Mouse (Mus musculus) gastrocnemius, postnatal 10 days (tissue): ENCODE results near the gene Foxn3. TPM values are rescaled to one million over a fixed set of nuclear protein-coding genes. Genes with fewer than 3 reads are reported as not detected.

Experiments
- DNase-seq: peaks from one replicate; pipeline ENCODE4 v3.0.0; 2021; ENCODE audit warnings: mixed read lengths
- total RNA-seq, 2 experiments: library from RNA; stranded (reverse); gene quantifications; 2 replicates each; pipeline ENCODE4 v1.2.3; 2021

Gene Foxn3
- total RNA-seq, 2 experiments from 2014 or later: 227 to 232 TPM

- DNase-seq: no peak
Measured at GRCm38 (mm10) chr12:99326157-99326556, 237.2 kb downstream of the Foxn3 start.

DNA sequence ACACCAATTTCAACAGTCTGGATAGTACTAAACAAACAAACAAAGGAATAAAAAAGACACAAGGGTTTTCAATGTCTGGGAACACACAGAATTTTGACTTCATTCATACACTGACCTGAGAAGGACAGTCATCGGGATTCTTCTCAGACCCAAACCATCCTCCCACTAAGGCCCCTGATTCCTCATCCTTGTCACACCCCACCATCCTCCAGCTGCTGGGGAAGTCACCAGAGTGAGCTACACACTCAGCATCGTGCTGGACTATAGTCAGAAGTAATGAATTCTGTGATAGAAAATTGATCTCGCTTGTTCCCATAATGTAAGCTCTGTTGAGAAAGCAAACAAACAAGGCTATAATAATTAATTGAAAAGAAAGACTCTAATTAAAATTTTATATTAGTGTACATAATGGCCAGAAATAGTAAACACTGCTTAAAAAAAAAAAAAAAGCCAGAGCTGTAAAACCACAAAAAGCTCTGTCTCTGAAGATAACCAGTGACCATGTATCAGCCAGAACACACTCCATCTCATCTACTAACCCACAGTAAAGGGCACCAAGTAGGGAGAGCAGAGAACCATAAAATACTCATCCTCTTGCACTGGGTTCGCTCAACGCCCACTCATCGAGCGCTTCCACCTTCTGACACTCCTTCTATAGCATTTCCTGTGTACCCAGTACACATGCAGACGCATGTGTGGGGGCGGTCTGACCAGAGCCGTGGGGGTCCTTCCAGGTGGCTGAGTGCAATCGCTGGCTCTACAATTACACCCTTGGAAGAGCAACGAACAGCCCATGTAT is 241.6 kb downstream of the Foxn3 start:
- DNase-seq: no peak

GRCm38 (mm10) chr12:99320966-99321496 is 242.4 kb downstream of the Foxn3 start:
- DNase-seq: no peak

DNA sequence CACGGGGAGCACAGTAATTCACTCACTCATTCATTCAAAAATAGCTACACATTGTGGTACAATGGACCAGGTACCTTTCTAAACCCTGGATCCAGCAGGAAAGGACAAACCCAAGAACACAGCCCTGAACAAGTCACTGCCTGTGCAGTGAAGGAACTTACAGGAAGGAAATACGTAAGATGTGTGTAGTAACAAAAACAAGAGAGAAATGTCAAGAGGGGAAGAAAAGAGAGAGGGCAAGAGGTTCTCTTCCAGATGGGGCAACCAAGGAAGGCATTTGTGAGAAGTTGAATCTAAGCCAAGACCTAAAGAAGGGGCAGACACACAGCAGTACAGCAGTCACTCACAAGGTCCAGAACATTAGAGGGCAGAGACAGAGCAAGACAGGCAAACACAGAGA is 243.5 kb downstream of the Foxn3 start:
- DNase-seq: no peak

- no peak for DNase-seq
Measured at GRCm38 (mm10) chr12:99319171-99319570, 244.2 kb downstream of the Foxn3 start.

GRCm38 (mm10) chr12:99315931-99316330 is 247.5 kb downstream of the Foxn3 start:
- DNase-seq: no peak

- DNase-seq: no peak
Measured at GRCm38 (mm10) chr12:99314817-99315216, 248.6 kb downstream of the Foxn3 start.

DNA sequence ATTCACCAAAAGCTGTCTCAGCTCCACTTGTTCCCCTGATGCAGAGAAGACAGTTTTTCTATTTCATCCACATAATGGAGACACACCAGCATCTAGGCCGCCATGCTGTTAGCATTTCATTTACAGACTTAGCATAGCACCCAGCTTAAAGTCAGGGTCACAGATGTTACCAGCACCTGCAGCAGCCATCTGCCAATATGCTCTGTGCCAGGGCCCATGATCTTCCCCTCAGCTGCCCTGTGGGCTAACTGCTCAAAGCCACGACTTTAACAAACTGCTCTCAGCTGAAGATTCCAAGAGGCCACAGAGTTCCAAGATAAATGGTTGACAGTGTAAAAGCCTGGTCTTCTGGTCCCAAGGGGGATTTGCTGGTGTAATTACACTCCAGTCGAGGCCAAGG is 252.1 kb downstream of the Foxn3 start:
- DNase-seq: no peak

DNA sequence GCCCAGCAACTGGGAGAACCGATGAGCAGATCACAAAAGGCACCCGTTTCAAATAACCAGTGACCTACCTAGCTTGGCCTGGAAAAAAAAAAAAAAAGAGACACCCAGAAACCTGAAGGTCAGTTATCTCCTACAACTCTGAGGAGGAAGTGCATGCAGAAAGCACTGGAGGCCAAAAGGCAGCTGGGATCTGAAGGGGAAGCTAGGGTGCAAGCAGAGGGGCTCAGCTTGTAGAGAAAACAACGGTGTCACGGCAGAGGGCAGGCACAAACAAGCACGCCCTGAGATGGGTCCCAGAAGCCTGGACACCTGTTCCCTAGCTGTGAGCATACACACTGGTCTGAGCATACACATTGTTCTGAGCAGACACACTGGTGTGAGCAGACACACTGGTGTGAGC is 253.4 kb downstream of the Foxn3 start:
- DNase-seq: no peak

- DNase-seq: no peak
Measured at GRCm38 (mm10) chr12:99308541-99309089, 254.8 kb downstream of the Foxn3 start.

DNA sequence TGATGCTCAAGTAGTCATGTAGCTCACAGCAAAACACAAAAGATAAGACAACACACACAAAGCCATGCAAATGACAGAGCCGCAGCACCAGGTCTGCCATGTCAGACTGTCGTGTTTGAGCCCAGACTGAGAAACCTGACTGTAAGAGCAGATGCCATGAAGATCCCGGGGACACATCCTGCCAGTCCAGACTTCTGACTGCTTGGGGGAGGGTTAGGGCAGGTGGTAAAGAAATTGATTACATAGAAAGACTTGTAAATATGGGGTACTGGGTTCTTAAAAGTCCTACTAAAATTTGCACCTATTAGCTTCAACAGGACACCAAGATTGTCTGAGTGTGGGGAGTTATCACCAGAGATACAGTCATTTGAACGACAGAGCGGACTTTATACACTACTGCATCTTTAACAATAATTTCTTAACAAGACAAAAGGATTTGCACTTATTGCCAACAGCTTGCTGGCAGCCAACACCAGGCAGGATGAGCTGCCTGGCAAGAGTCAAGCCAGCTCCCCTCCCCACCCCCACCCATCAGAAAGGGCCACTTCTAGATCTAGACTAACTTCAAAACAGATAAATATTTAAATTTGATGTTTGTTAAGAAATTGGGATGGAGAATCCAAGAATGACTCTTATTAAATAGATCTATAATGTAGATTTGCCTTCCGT is 256.7 kb downstream of the Foxn3 start:
- no peak for DNase-seq

DNA sequence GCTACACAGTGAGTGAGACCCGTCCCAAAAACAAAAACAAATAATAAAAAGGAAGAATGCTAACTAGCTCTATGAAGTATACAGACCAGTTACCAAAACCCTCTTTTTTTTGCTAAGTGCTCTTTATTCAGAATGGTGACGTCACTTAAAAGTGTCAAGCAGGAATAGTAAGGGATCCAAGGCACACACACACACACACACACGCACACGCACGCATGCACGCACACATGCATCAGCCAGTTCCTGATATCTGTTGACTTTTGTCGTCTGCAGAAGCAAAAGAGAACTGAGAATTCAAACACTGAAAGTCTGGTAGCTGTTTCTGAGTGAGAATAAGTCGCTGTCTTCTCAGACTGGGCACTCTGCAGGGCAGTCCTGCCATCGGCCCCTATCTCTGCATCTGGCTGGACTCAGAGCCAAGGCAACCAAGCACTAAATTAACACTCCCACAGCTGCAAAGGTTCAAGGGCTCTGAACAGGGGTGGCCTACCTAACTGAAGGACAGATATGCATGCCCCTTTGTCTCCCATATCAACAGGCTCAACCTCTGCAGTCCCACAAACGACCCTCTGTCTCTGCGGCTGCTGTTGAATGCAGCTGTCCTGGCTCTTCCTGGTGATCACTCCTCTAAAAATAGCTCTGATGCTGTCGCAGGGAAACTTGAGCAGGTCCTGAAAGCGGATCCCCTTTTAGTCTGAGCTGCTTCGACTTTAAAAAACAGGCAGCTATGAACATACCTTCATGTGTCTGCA is 257.4 kb downstream of the Foxn3 start:
- DNase-seq: peak; percentile 38

- DNase-seq: no peak
Measured at GRCm38 (mm10) chr12:99305324-99305723, 258.1 kb downstream of the Foxn3 start.

DNA sequence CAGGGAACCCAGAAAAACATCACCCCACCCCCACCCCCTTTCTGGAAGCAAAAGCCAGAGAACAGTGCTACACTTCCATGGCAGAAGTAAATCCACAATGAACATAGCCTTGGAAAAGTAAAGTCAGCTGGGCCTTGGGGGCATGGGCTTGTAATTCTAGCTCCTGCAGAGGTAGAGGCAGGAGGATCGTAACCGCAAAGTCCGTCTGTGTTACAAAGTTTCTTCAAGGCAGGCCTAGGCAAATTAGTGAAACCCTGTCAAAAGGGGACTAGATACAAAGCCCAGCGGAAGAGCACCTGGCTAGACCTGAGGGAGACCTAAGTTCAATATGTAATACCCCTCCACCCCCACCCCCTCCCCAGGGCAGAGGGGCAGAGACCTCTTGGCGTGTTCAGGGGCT is 259.3 kb downstream of the Foxn3 start:
- DNase-seq: no peak

- DNase-seq: no peak
Measured at GRCm38 (mm10) chr12:99303581-99303980, 259.8 kb downstream of the Foxn3 start.

DNA sequence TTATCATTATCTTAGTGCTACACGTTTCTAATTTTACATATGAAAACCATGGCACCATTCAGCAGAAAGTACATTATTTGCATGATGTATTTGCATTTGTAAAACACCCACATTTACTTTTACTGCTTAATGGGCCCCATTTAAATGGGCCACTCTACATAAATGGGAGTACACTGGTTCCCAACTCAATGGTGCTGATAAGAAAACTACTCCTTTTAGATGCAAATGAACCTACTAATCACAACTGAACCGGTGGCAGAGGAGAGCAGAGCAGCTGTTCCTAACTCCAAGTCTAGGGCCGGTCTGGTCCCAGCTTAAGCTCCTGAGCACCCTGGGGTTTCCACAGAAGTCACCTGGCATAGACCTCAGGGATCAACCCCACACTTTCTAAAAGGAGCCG is 263.5 kb downstream of the Foxn3 start:
- DNase-seq: no peak

DNA sequence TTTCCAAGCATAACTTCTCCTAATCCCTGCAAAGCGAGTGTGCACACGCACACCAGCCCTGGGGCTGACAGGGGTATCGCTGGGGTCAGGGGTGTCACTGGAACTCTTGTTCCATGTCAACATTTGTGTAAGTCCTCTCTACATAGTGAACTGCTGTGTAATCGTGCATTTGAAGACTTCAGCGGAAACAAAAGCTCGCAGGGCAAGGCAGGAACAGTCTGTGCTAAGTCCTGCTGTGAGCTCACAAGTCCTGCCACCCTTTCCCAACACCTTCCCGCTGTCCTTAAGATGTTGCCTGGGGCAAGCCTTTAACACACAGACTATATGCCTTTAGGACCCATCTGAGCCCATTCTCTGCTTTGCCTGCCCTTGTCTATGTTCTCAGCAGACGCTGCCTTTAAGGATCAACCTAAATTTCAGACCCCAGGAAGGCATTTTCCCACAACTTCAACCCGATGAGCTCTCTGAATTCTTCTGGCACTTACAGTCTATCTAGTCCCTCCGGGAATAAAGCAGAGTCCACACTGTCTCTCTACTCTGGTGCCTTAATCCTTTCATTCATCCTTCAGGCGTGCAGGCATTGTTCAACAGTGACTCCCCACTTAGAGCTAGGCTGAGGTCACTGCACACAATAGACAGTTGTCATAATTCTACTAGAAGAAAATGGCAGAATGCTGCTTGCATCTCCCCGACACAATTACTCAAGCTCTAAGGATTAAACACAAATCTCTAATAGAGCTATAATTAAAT is 264.4 kb downstream of the Foxn3 start:
- no peak for DNase-seq

- no peak for DNase-seq
Measured at GRCm38 (mm10) chr12:99298242-99298641, 265.1 kb downstream of the Foxn3 start.

DNA sequence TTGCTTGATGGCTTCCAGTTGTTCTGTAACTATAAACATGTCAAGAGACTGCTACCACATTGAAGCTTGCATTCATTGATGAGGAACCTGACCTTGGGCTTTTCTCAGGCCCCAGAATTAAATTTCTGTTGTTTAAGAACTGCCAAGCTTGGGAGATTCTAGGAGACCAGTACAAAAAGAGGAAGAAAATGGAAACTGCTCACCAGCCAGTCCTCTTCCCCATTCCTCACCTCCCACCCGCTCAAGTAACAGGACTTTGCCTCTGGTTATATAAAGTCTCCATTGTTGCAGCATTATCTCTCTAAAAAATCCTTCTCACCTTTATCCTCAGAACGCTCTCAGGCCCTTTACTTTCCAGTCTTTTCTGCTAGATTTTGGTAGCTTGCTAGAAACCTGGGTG is 265.6 kb downstream of the Foxn3 start:
- no peak for DNase-seq

DNA sequence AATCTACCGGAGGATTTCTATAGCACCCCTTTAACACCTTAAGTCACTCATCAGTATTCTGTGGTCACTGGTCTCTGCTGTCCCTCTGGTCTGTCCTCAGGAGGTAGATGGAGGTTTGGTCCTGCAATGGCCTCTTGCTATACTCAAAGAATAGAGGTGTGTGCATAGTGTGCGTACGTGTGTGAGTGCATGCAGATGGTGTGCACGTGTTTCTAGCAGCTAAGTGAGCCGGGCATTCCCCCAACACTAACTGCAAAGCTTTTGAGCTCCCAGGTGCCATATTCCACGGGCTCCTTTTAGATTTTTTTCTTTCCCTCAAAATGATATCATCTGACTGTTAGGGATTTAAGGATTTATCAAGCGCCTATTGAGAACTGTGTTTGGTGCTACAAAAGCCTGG is 269.9 kb downstream of the Foxn3 start:
- DNase-seq: no peak

DNA sequence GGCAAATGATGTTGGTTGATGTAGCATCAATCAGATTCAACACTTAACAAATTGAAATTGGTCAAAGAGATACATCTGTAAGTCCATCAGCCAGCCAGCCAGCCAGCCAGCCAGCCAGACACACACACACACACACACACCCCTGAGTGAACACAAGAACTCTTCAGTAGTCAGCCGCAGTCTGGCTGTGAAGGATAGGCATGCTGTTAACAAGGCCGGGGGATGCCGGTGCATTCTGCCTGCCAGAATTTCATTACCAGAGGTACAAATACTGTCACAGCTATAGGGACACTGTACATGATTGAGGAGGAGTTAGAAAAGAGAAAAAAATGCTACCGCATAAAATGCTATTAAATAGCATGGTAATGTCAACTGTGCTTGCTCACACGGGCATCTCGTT is 271.2 kb downstream of the Foxn3 start:
- no peak for DNase-seq

- no peak for DNase-seq
Measured at GRCm38 (mm10) chr12:99287081-99287480, 276.3 kb downstream of the Foxn3 start.
